Mouse (Mus musculus) megakaryocyte, embryonic 14.5 days (primary cell): ENCODE data around the gene Rnf167.

Experiments
- FLI1 ChIP-seq: IDR thresholded peaks from 2 replicates; pipeline ENCODE4 v1.6.1; 2012; ENCODE audit warnings: low read length, inconsistent platforms, mixed read lengths
- GATA1 ChIP-seq: IDR thresholded peaks from 3 replicates; pipeline ENCODE4 v1.6.1; 2012; ENCODE audit warnings: mixed read lengths, low read length, inconsistent platforms, borderline replicate concordance

GRCm38 (mm10) chr11:70658942-70659341 lies 11.9 kb downstream of the Rnf167 start:
- no peak for TF ChIP-seq GATA1
- no peak for TF ChIP-seq FLI1
